Mouse (Mus musculus): ENCODE measurements around the gene Gmcl1. TPM values are rescaled to one million over a fixed set of nuclear protein-coding genes. Genes with fewer than 3 reads are reported as not detected.

Gmcl1 gene
- polyA plus RNA-seq, 1 experiment from 2014 or later = 19.8 TPM

DNA sequence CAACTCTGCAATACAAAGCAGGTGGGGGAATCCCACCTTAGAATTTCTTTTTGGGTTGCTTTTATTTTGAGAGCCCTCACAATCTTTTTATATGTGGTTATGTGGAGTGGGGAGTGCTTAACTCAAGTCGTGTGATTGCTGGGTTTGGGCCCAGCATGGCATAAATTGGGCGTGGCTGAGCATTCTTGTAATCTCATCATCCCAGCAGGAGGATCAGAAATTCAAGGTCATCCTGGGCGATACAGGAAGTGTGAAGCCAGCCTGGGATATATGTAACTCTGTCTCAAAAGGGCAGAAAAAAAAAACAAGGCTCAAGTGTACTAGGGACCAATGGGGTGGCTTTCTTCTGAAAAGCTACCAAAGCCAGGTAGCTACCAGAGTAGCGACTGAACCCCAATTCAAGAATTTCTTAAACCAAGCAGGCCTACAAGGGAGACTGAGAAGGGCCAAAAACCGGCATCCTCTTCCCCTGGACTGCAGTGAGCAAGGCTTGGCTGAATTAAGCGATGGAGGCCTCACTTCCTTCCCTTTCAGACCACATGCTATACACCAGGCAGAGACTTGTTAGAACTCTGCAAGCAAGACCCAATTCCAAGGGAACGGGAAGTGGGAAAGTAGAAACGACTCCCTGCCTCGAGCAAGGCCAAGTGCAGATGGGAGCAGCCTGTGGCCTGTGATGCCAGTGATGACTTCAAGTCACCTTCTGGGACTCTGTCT lies 72.9 kb downstream of the Gmcl1 start:
- H3K27ac ChIP-seq (replicated peaks in 1 of 2; ENCODE audit: control insufficient read depth in 1 of 2, insufficient read depth in 1 of 2, low read depth in 2 of 2, low read length in 2 of 2) = no peak overlapping the region
- H3K9me3 ChIP-seq (ENCODE audit: control insufficient read depth, low read length) = no peaks in the 10 kb centered on the region
- H3K4me2 ChIP-seq (ENCODE audit: low read length) = no peak overlapping the region
- no peak overlapping the region for H3K4me3 ChIP-seq (ENCODE audit: control insufficient read depth in 1 of 2, insufficient read depth in 1 of 2, low read depth in 1 of 2, low read length in 2 of 2)
- H3K9ac ChIP-seq (ENCODE audit: low read length) = no peak overlapping the region
- WGBS = 70% methylated on average over 9 of the region's 9 CpGs
- no peak for ATAC-seq (ENCODE audit: insufficient number of reproducible peaks, insufficient read depth, low FRiP score, low read depth)
- H3K36me3 ChIP-seq (ENCODE audit: control insufficient read depth, insufficient read depth, low read length) = peaks cover 43% of the 10 kb centered on the region
- peaks cover 6 to 14% of the 10 kb centered on the region in 2 experiments for H3K4me1 ChIP-seq (ENCODE audit: control insufficient read depth in 2 of 2, insufficient read depth in 2 of 2, low read length in 2 of 2)
- H3K27me3 ChIP-seq (ENCODE audit: control insufficient read depth, insufficient read depth, low read length) = no peaks in the 10 kb centered on the region

DNA sequence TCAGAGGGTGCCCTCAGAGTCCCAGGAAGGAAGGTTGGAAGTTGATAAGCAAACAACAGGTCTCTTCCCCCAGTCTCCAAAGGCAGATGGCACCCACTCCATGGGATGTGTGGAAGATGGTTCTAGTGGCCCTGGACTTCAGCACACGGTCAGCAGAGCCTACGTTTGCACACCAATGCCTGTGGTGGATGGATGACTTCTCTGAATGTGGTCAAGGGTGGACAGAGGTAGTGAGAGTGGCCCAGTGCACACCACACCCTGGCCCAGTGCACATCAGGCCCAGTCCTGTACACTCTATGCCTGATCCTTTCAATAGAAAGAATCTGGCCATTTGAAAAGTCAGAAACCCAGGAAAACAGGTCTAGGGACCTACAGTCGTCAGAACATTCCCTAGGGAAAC lies 74.7 kb downstream of the Gmcl1 start:
- H3K4me3 ChIP-seq (ENCODE audit: control insufficient read depth in 1 of 2, insufficient read depth in 1 of 2, low read depth in 1 of 2, low read length in 2 of 2) = no peak overlapping the region
- no peak for ATAC-seq (ENCODE audit: insufficient number of reproducible peaks, insufficient read depth, low FRiP score, low read depth)
- peaks cover 42% of the 10 kb centered on the region for H3K36me3 ChIP-seq (ENCODE audit: control insufficient read depth, insufficient read depth, low read length)
- H3K27me3 ChIP-seq (ENCODE audit: control insufficient read depth, insufficient read depth, low read length) = no peaks in the 10 kb centered on the region
- H3K9ac ChIP-seq (ENCODE audit: low read length) = no peak overlapping the region
- 82% methylated on average over 3 of the region's 3 CpGs for WGBS
- H3K4me2 ChIP-seq (ENCODE audit: low read length) = no peak overlapping the region
- no peaks in the 10 kb centered on the region for H3K9me3 ChIP-seq (ENCODE audit: control insufficient read depth, low read length)
- H3K27ac ChIP-seq (replicated peaks in 1 of 2; ENCODE audit: control insufficient read depth in 1 of 2, insufficient read depth in 1 of 2, low read depth in 2 of 2, low read length in 2 of 2) = no peak overlapping the region
- H3K4me1 ChIP-seq (ENCODE audit: control insufficient read depth in 2 of 2, insufficient read depth in 2 of 2, low read length in 2 of 2) = peaks cover 6 to 14% of the 10 kb centered on the region in 2 experiments

DNA sequence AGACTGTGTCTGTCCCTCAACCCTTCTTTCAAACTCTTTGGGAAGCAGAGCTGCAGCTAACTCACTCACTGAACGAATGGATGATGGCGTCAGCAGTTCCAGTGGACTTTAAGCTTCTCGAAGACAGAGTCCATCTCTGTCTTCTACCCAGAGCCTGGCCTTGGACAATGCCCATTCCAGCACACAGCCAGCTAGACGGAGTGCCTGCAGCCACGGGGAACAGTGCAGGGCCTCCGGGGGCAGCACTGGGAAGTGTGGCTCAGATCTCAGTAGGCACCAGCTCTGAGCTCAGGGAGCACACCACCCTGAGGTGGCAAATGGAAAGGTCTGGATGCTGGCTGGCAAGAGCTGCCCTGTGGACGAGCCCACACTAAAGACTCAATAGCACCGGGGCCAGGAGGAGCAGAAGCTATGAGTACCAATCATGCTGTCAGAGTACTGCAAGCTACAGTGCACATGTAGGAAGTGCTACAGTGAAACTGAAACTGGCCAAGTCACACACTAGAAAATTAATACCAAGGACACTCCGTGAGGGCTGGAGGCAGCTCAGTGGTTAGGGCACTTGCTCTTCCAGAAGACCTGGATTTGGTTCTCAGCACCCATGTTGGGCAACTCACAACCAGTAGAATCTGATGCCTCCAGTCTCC lies 78.8 kb downstream of the Gmcl1 start:
- Histone ChIP-seq H3K27me3 (ENCODE audit: control insufficient read depth, insufficient read depth, low read length) (no peaks in the 10 kb centered on the region), H3K9me3 (ENCODE audit: control insufficient read depth, low read length) (no peaks in the 10 kb centered on the region), H3K4me2 (ENCODE audit: low read length) (no peak overlapping the region), H3K36me3 (ENCODE audit: control insufficient read depth, insufficient read depth, low read length) (peaks cover 45% of the 10 kb centered on the region), H3K4me3 (ENCODE audit: control insufficient read depth in 1 of 2, insufficient read depth in 1 of 2, low read depth in 1 of 2, low read length in 2 of 2) (no peak overlapping the region), H3K9ac (ENCODE audit: low read length) (no peak overlapping the region), H3K27ac (replicated peaks in 1 of 2; ENCODE audit: control insufficient read depth in 1 of 2, insufficient read depth in 1 of 2, low read depth in 2 of 2, low read length in 2 of 2) (no peak overlapping the region), H3K4me1 (ENCODE audit: control insufficient read depth in 2 of 2, insufficient read depth in 2 of 2, low read length in 2 of 2) (peaks cover 6 to 14% of the 10 kb centered on the region in 2 experiments)
- WGBS = 73% methylated on average over 9 of the region's 9 CpGs
- ATAC-seq (ENCODE audit: insufficient number of reproducible peaks, insufficient read depth, low FRiP score, low read depth) = no peak

DNA sequence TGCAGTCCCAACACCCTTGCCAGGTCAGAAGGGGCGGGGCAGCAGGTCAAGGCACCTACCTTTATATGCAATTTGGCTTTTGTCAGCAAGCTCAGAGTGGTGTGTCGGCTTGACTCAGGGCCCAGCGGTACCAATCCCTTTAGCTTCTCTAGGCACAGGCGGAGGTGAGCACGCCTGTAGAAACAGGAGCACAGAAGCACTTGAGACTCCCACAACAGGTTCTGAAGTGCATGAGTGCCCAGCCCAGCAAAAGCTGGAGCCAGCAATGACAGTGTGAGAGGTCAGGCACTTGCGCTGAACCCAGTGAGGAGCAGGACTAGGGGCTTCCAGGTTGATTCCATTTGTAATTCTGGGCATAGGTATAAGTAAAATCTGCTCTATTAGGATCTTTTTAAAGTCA lies 80.2 kb downstream of the Gmcl1 start:
- Histone ChIP-seq H3K4me2 (ENCODE audit: low read length) (no peak overlapping the region), H3K27ac (replicated peaks in 1 of 2; ENCODE audit: control insufficient read depth in 1 of 2, insufficient read depth in 1 of 2, low read depth in 2 of 2, low read length in 2 of 2) (no peak overlapping the region), H3K4me1 (ENCODE audit: control insufficient read depth in 2 of 2, insufficient read depth in 2 of 2, low read length in 2 of 2) (peaks cover 6 to 14% of the 10 kb centered on the region in 2 experiments), H3K9ac (ENCODE audit: low read length) (no peak overlapping the region), H3K36me3 (ENCODE audit: control insufficient read depth, insufficient read depth, low read length) (peaks cover 55% of the 10 kb centered on the region), H3K9me3 (ENCODE audit: control insufficient read depth, low read length) (no peaks in the 10 kb centered on the region), H3K27me3 (ENCODE audit: control insufficient read depth, insufficient read depth, low read length) (no peaks in the 10 kb centered on the region), H3K4me3 (ENCODE audit: control insufficient read depth in 1 of 2, insufficient read depth in 1 of 2, low read depth in 1 of 2, low read length in 2 of 2) (no peak overlapping the region)
- ATAC-seq (ENCODE audit: insufficient number of reproducible peaks, insufficient read depth, low FRiP score, low read depth) = no peak
- WGBS = 93% methylated on average over 6 of the region's 6 CpGs

DNA sequence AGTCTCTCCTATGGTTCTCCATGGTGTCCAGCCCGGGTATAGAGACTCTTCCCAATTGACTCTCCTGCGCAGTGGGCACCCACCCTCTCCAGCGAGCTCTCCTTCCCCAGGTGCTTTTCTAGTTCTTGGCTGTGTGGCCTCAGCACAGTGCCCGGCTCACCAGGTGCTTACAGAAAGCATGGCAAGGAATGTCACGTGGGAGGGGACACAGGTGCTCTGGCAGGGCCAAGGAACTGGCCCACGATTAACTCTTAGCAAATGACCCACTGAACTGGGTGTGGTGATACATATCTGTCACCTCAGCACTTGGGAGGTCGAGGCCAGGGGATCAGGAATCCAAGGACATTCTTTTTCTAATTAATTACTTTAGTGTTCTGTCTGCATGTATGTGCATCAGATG lies 87.0 kb downstream of the Gmcl1 start:
- ATAC-seq (ENCODE audit: insufficient number of reproducible peaks, insufficient read depth, low FRiP score, low read depth) = no peak
- WGBS = 79% methylated on average over 7 of the region's 7 CpGs
- no peak overlapping the region for H3K9ac ChIP-seq (ENCODE audit: low read length)
- no peak overlapping the region for H3K4me3 ChIP-seq (ENCODE audit: control insufficient read depth in 1 of 2, insufficient read depth in 1 of 2, low read depth in 1 of 2, low read length in 2 of 2)
- no peaks in the 10 kb centered on the region for H3K9me3 ChIP-seq (ENCODE audit: control insufficient read depth, low read length)
- H3K36me3 ChIP-seq (ENCODE audit: control insufficient read depth, insufficient read depth, low read length) = peaks cover 31% of the 10 kb centered on the region
- no peak overlapping the region for H3K27ac ChIP-seq (replicated peaks in 1 of 2; ENCODE audit: control insufficient read depth in 1 of 2, insufficient read depth in 1 of 2, low read depth in 2 of 2, low read length in 2 of 2)
- peaks cover 0 to 4% of the 10 kb centered on the region in 2 experiments; a peak in 2 of 4 replicates for H3K4me1 ChIP-seq (ENCODE audit: control insufficient read depth in 2 of 2, insufficient read depth in 2 of 2, low read length in 2 of 2)
- H3K27me3 ChIP-seq (ENCODE audit: control insufficient read depth, insufficient read depth, low read length) = no peaks in the 10 kb centered on the region
- no peak overlapping the region for H3K4me2 ChIP-seq (ENCODE audit: low read length)

DNA sequence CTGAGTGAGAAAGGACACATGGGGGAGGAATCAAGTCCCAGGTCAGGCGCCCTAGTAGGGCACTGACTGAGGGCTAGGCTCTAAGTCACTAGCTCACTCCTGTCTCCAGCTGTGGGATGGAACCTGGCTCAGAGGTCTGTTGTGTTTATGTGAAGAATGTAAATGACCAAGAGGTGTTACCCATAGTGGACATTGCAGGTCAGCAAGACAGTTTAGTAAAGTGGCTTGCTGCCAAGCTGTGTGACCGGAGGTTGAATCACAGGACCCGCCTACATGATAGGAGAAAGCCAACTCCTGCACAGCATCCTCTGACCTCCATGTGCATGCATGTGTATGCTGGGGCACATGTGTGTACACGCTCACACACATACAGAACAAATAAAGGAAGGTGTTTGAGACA lies 87.6 kb downstream of the Gmcl1 start:
- H3K9me3 ChIP-seq (ENCODE audit: control insufficient read depth, low read length) = no peaks in the 10 kb centered on the region
- H3K4me1 ChIP-seq (ENCODE audit: control insufficient read depth in 2 of 2, insufficient read depth in 2 of 2, low read length in 2 of 2) = peaks cover 0 to 4% of the 10 kb centered on the region in 2 experiments; a peak in 2 of 4 replicates
- H3K27ac ChIP-seq (replicated peaks in 1 of 2; ENCODE audit: control insufficient read depth in 1 of 2, insufficient read depth in 1 of 2, low read depth in 2 of 2, low read length in 2 of 2) = no peak overlapping the region
- no peak for ATAC-seq (ENCODE audit: insufficient number of reproducible peaks, insufficient read depth, low FRiP score, low read depth)
- H3K36me3 ChIP-seq (ENCODE audit: control insufficient read depth, insufficient read depth, low read length) = peaks cover 25% of the 10 kb centered on the region
- no peak overlapping the region for H3K4me2 ChIP-seq (ENCODE audit: low read length)
- H3K9ac ChIP-seq (ENCODE audit: low read length) = no peak overlapping the region
- 69% methylated on average over 4 of the region's 4 CpGs for WGBS
- no peaks in the 10 kb centered on the region for H3K27me3 ChIP-seq (ENCODE audit: control insufficient read depth, insufficient read depth, low read length)
- no peak overlapping the region for H3K4me3 ChIP-seq (ENCODE audit: control insufficient read depth in 1 of 2, insufficient read depth in 1 of 2, low read depth in 1 of 2, low read length in 2 of 2)

DNA sequence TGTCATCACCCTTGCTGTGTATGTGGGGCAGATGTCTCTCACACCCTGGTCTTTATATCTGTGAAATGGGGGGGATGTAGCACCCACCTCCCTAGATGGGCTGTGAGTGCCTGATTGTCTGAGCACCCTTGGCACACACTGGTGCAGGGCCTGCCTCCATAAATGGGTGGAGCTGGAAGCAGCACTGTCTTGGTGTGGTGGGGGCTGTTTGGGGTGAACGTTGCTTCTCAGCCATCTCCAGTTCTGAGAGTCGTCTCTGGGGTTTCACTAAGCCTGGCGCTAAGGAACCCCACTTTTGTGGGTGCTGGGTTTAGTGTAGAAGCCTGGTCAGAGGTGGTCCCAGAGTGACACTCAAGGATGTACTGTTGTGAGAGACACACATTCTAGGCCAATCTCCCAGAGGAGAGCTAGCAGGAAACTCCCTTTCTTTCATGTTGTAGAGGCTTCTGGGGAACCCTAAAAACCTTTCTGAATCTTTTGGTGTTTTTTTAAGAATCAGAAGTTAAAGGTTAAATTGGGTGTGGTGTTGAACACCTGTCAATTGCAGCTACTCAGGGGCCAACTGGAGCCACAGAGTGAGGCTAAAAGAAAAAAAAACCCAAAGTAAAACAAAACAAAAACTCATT lies 88.3 kb downstream of the Gmcl1 start:
- WGBS = 70% methylated on average over 3 of the region's 3 CpGs
- no peak overlapping the region for H3K4me3 ChIP-seq (ENCODE audit: control insufficient read depth in 1 of 2, insufficient read depth in 1 of 2, low read depth in 1 of 2, low read length in 2 of 2)
- no peak for ATAC-seq (ENCODE audit: insufficient number of reproducible peaks, insufficient read depth, low FRiP score, low read depth)
- H3K27ac ChIP-seq (replicated peaks in 1 of 2; ENCODE audit: control insufficient read depth in 1 of 2, insufficient read depth in 1 of 2, low read depth in 2 of 2, low read length in 2 of 2) = no peak overlapping the region
- no peak overlapping the region for H3K9ac ChIP-seq (ENCODE audit: low read length)
- no peak overlapping the region for H3K4me2 ChIP-seq (ENCODE audit: low read length)
- H3K27me3 ChIP-seq (ENCODE audit: control insufficient read depth, insufficient read depth, low read length) = no peaks in the 10 kb centered on the region
- no peaks in the 10 kb centered on the region for H3K9me3 ChIP-seq (ENCODE audit: control insufficient read depth, low read length)
- peaks cover 18% of the 10 kb centered on the region for H3K36me3 ChIP-seq (ENCODE audit: control insufficient read depth, insufficient read depth, low read length)
- peaks cover 0 to 4% of the 10 kb centered on the region in 2 experiments; a peak in 2 of 4 replicates for H3K4me1 ChIP-seq (ENCODE audit: control insufficient read depth in 2 of 2, insufficient read depth in 2 of 2, low read length in 2 of 2)
